Mouse (Mus musculus) heart, embryonic 14.5 days (tissue): ENCODE measurements at regions not wholly inside any gene's neighbourhood (a gene's known extent, or its start where the extent isn't known, plus 50 kb on each side); places are given as distances from the start of the nearest gene placed in this dataset.

Source experiments
- ATAC-seq: fragments of 200-750 bp; cut with Nextera tagmentation; 2 replicates; pipeline ENCODE4 v1.8.0; 2017; ENCODE audit warnings: low read depth, moderate TSS enrichment; ENCODE audit not compliant: insufficient number of reproducible peaks, insufficient read depth, low FRiP score
- H3K27ac ChIP-seq, 2 experiments: fragments of 200-500 bp in 1 of 2; fragments of 300-500 bp in 1 of 2; sonication (generic) in 1 of 2; replicated peaks in 1 of 2; 2 replicates each; pipeline ENCODE4 v1.5.1; 2012 to 2014; ENCODE audit warnings: low read depth in 2 of 2, low read length in 2 of 2, control low read depth in 1 of 2, mild to moderate bottlenecking in 1 of 2, mixed read lengths in 1 of 2; ENCODE audit not compliant: control insufficient read depth in 1 of 2, insufficient read depth in 1 of 2
- H3K27me3 ChIP-seq: fragments of 300-500 bp; sonication (generic); 2 replicates; pipeline ENCODE4 v1.6.1; 2014; ENCODE audit warnings: mild to moderate bottlenecking, low read length, control low read depth; ENCODE audit not compliant: control insufficient read depth, insufficient read depth
- H3K36me3 ChIP-seq: fragments of 300-500 bp; sonication (generic); 2 replicates; pipeline ENCODE4 v1.6.1; 2014; ENCODE audit warnings: mild to moderate bottlenecking, control low read depth, low read length, mixed read lengths; ENCODE audit not compliant: control insufficient read depth, insufficient read depth
- H3K4me1 ChIP-seq, 2 experiments: fragments of 200-500 bp in 1 of 2; fragments of 300-500 bp in 1 of 2; sonication (generic) in 1 of 2; 2 replicates each; pipeline ENCODE4 v1.6.1; 2012 to 2014; ENCODE audit warnings: low read length in 2 of 2, control low read depth in 1 of 2, mixed read lengths in 1 of 2; ENCODE audit not compliant: control insufficient read depth in 2 of 2, insufficient read depth in 2 of 2
- H3K4me2 ChIP-seq: fragments of 300-500 bp; sonication (generic); 2 replicates; pipeline ENCODE4 v1.6.1; 2014; ENCODE audit warnings: mild to moderate bottlenecking, low read length
- H3K4me3 ChIP-seq, 2 experiments: fragments of 200-500 bp in 1 of 2; fragments of 300-500 bp in 1 of 2; sonication (generic) in 1 of 2; 2 replicates each; pipeline ENCODE4 v1.5.1; 2012 to 2014; ENCODE audit warnings: low read length in 2 of 2, mild to moderate bottlenecking in 2 of 2, control low read depth in 1 of 2, low read depth in 1 of 2, moderate library complexity in 1 of 2; ENCODE audit not compliant: control insufficient read depth in 1 of 2, insufficient read depth in 1 of 2
- H3K9ac ChIP-seq: fragments of 300-500 bp; sonication (generic); 2 replicates; pipeline ENCODE4 v1.6.1; 2014; ENCODE audit warnings: mild to moderate bottlenecking, low read length
- H3K9me3 ChIP-seq: fragments of 300-500 bp; sonication (generic); 2 replicates; pipeline ENCODE4 v1.6.1; 2016; ENCODE audit warnings: low read length, control low read depth; ENCODE audit not compliant: control insufficient read depth
- WGBS: fragments of 180-500 bp; shearing (Covaris S2); extraction: QIAGEN DNeasy Blood & Tissue Kit; methylation state at CpG from one replicate; pipeline ENCODE4 v1.1.7; 2014; 5-methylcytosine and 5-hydroxymethylcytosine counted together

- ATAC-seq = no peak
- H3K4me2 ChIP-seq = no peak overlapping the region
- H3K4me3 ChIP-seq = no peak overlapping the region
- no peaks in the 10 kb centered on the region for H3K36me3 ChIP-seq
- H3K27ac ChIP-seq = no peak overlapping the region
- 68% methylated on average over 3 of the region's 3 CpGs for WGBS
- no peak overlapping the region for H3K9ac ChIP-seq
- H3K4me1 ChIP-seq = no peaks in the 10 kb centered on the region
- H3K27me3 ChIP-seq = no peaks in the 10 kb centered on the region
- H3K9me3 ChIP-seq = no peaks in the 10 kb centered on the region
These were observed 362.6 kb downstream of the Rfpl4b start for GRCm38 (mm10) chr10:38458975-38459374.

- no peaks in the 10 kb centered on the region for H3K36me3 ChIP-seq
- WGBS = 73% methylated on average over 3 of the region's 3 CpGs
- no peak overlapping the region for H3K27ac ChIP-seq
- no peaks in the 10 kb centered on the region for H3K27me3 ChIP-seq
- no peak overlapping the region for H3K9ac ChIP-seq
- no peak overlapping the region for H3K4me2 ChIP-seq
- H3K4me1 ChIP-seq = no peaks in the 10 kb centered on the region
- H3K4me3 ChIP-seq = no peak overlapping the region
- ATAC-seq = no peak
- no peaks in the 10 kb centered on the region for H3K9me3 ChIP-seq
These were observed 363.2 kb downstream of the Rfpl4b start for GRCm38 (mm10) chr10:38458424-38458823.

- Histone ChIP-seq H3K9me3 (no peaks in the 10 kb centered on the region), H3K4me1 (no peaks in the 10 kb centered on the region), H3K27ac (no peak overlapping the region), H3K36me3 (no peaks in the 10 kb centered on the region), H3K9ac (no peak overlapping the region), H3K4me3 (no peak overlapping the region), H3K27me3 (no peaks in the 10 kb centered on the region), H3K4me2 (no peak overlapping the region)
- no peak for ATAC-seq
These were observed 364.8 kb downstream of the Rfpl4b start for GRCm38 (mm10) chr10:38456786-38457185.

- no peaks in the 10 kb centered on the region for H3K36me3 ChIP-seq
- H3K4me1 ChIP-seq = no peaks in the 10 kb centered on the region
- ATAC-seq = no peak
- no peak overlapping the region for H3K9ac ChIP-seq
- H3K4me3 ChIP-seq = no peak overlapping the region
- H3K27ac ChIP-seq = no peak overlapping the region
- no peaks in the 10 kb centered on the region for H3K27me3 ChIP-seq
- H3K9me3 ChIP-seq = no peaks in the 10 kb centered on the region
- 66% methylated on average over 4 of the region's 4 CpGs for WGBS
- H3K4me2 ChIP-seq = no peak overlapping the region
These were observed 372.3 kb downstream of the Rfpl4b start for GRCm38 (mm10) chr10:38449263-38449662.

- H3K9ac ChIP-seq = no peak overlapping the region
- H3K4me1 ChIP-seq = no peaks in the 10 kb centered on the region
- H3K9me3 ChIP-seq = no peaks in the 10 kb centered on the region
- no peak overlapping the region for H3K4me3 ChIP-seq
- no peak overlapping the region for H3K27ac ChIP-seq
- ATAC-seq = no peak
- H3K36me3 ChIP-seq = no peaks in the 10 kb centered on the region
- 71% methylated on average over 1 of the region's 1 CpGs for WGBS
- H3K27me3 ChIP-seq = no peaks in the 10 kb centered on the region
- no peak overlapping the region for H3K4me2 ChIP-seq
These were observed 373.9 kb downstream of the Rfpl4b start for GRCm38 (mm10) chr10:38447706-38448105.

GRCm38 (mm10) chr10:38447256-38447655 is 374.3 kb downstream of the Rfpl4b start:
- no peaks in the 10 kb centered on the region for H3K36me3 ChIP-seq
- H3K4me2 ChIP-seq = no peak overlapping the region
- no peaks in the 10 kb centered on the region for H3K27me3 ChIP-seq
- ATAC-seq = no peak
- no peak overlapping the region for H3K27ac ChIP-seq
- H3K4me3 ChIP-seq = no peak overlapping the region
- no peak overlapping the region for H3K9ac ChIP-seq
- no peaks in the 10 kb centered on the region for H3K4me1 ChIP-seq
- H3K9me3 ChIP-seq = no peaks in the 10 kb centered on the region

GRCm38 (mm10) chr10:38439286-38439685 is 382.3 kb downstream of the Rfpl4b start:
- WGBS = 91% methylated on average over 2 of the region's 2 CpGs
- Histone ChIP-seq H3K27ac (no peak overlapping the region), H3K4me3 (no peak overlapping the region), H3K27me3 (no peaks in the 10 kb centered on the region), H3K36me3 (no peaks in the 10 kb centered on the region), H3K9me3 (no peaks in the 10 kb centered on the region), H3K9ac (no peak overlapping the region), H3K4me2 (no peak overlapping the region), H3K4me1 (no peaks in the 10 kb centered on the region)
- ATAC-seq = no peak

GRCm38 (mm10) chr10:38436907-38437306 is 384.7 kb downstream of the Rfpl4b start:
- Histone ChIP-seq H3K27ac (no peak overlapping the region), H3K9ac (no peak overlapping the region), H3K36me3 (no peaks in the 10 kb centered on the region), H3K9me3 (no peaks in the 10 kb centered on the region), H3K4me3 (no peak overlapping the region), H3K4me1 (no peaks in the 10 kb centered on the region), H3K4me2 (no peak overlapping the region), H3K27me3 (no peaks in the 10 kb centered on the region)
- WGBS = 83% methylated on average over 3 of the region's 3 CpGs
- no peak for ATAC-seq
